Mouse (Mus musculus) c-Kit-negative CD71-positive TER-119-positive erythroid progenitor cells, embryonic 14.5 days (primary cell): ENCODE measurements at regions not wholly inside any gene's neighbourhood (a gene's known extent, or its start where the extent isn't known, plus 50 kb on each side); places are given as distances from the start of the nearest gene placed in this dataset.

Experiments
- DNase-seq: peaks from one replicate; pipeline ENCODE4 v3.0.0-alpha.2; 2013; ENCODE audit warnings: low read depth, low spot score

- DNase-seq, result no peak
Observed at GRCm38 (mm10) chr14:120146908-120147770, 104.9 kb upstream of the Oxgr1 start.

GRCm38 (mm10) chr14:120148803-120149202 lies 106.6 kb upstream of the Oxgr1 start:
- DNase-seq, result no peak

GRCm38 (mm10) chr14:120149341-120149741 lies 107.1 kb upstream of the Oxgr1 start:
- DNase-seq, result no peak

- DNase-seq, result no peak
Observed at GRCm38 (mm10) chr14:120150589-120150988, 108.4 kb upstream of the Oxgr1 start.

- DNase-seq, result no peak
Observed at GRCm38 (mm10) chr14:120154413-120154812, 112.2 kb upstream of the Oxgr1 start.

- DNase-seq, result no peak
Observed at GRCm38 (mm10) chr14:120164184-120164583, 111.3 kb upstream of the Mbnl2 start.

GRCm38 (mm10) chr14:120165496-120166045 lies 109.9 kb upstream of the Mbnl2 start:
- DNase-seq, result no peak

GRCm38 (mm10) chr14:120170733-120171132 lies 104.7 kb upstream of the Mbnl2 start:
- DNase-seq, result no peak

- DNase-seq, result no peak
Observed at GRCm38 (mm10) chr14:120172058-120172457, 103.4 kb upstream of the Mbnl2 start.

- no peak for DNase-seq
Observed at GRCm38 (mm10) chr14:120172844-120173243, 102.6 kb upstream of the Mbnl2 start.

- DNase-seq, result no peak
Observed at GRCm38 (mm10) chr14:120174615-120175014, 100.9 kb upstream of the Mbnl2 start.

GRCm38 (mm10) chr14:120195218-120195617 lies 80.3 kb upstream of the Mbnl2 start:
- DNase-seq, result no peak

GRCm38 (mm10) chr14:120211741-120212140 lies 63.7 kb upstream of the Mbnl2 start:
- DNase-seq, result no peak

- no peak for DNase-seq
Observed at GRCm38 (mm10) chr14:120212626-120213025, 62.8 kb upstream of the Mbnl2 start.

- no peak for DNase-seq
Observed at GRCm38 (mm10) chr14:120219224-120219623, 56.2 kb upstream of the Mbnl2 start.

- DNase-seq, result no peak
Observed at GRCm38 (mm10) chr14:120223528-120224201, 51.8 kb upstream of the Mbnl2 start.

GRCm38 (mm10) chr14:120224202-120224846 lies 51.1 kb upstream of the Mbnl2 start:
- DNase-seq, result no peak

- DNase-seq, result no peak
Observed at GRCm38 (mm10) chr14:120225657-120226056, 49.8 kb upstream of the Mbnl2 start.
